Mouse (Mus musculus) thymus, adult 2 months (tissue): Measurements from ENCODE around the gene Rps11. TPM values are rescaled to one million over a fixed set of nuclear protein-coding genes. Genes with fewer than 3 reads are reported as not detected.
A peak's percentile ranks its signal among the peaks of the same experiment; 100 is the strongest.

Source experiments
- DNase-seq: peaks from one replicate; pipeline ENCODE4 v3.0.0; 2021
- H3K27ac ChIP-seq: fragments of 200-500 bp; 2 replicates; pipeline ENCODE4 v1.5.1; 2012; ENCODE audit warnings: low read length, control low read depth; ENCODE audit not compliant: control insufficient read depth, insufficient read depth
- H3K27me3 ChIP-seq: fragments of 200-500 bp; 2 replicates; pipeline ENCODE4 v1.6.1; 2012; ENCODE audit warnings: mild to moderate bottlenecking, low read length, moderate library complexity, mixed read lengths; ENCODE audit not compliant: control insufficient read depth, insufficient read depth
- H3K36me3 ChIP-seq: fragments of 200-500 bp; 2 replicates; pipeline ENCODE4 v1.6.1; 2012; ENCODE audit warnings: mild to moderate bottlenecking, low read length, moderate library complexity; ENCODE audit not compliant: control insufficient read depth, insufficient read depth
- H3K4me1 ChIP-seq: fragments of 200-500 bp; replicated peaks from 2 replicates; pipeline ENCODE4 v1.6.1; 2012; ENCODE audit warnings: low read length; ENCODE audit not compliant: control insufficient read depth, insufficient read depth
- H3K4me3 ChIP-seq: fragments of 200-500 bp; 2 replicates; pipeline ENCODE4 v1.5.1; 2012; ENCODE audit warnings: mild to moderate bottlenecking, low read length, control low read depth, moderate library complexity; ENCODE audit not compliant: control insufficient read depth, insufficient read depth
- CTCF ChIP-seq: fragments of 200-500 bp; IDR thresholded peaks from 2 replicates; pipeline ENCODE4 v1.5.1; 2012; ENCODE audit warnings: mild to moderate bottlenecking, control low read depth, low read length, moderate library complexity, borderline replicate concordance; ENCODE audit not compliant: control insufficient read depth, poor library complexity, insufficient read depth; ENCODE audit errors: extremely low read depth
- POLR2A ChIP-seq: fragments of 200-500 bp; IDR thresholded peaks from 2 replicates; pipeline ENCODE4 v1.6.1; 2012; ENCODE audit warnings: mild to moderate bottlenecking, low read length, control low read depth, moderate library complexity; ENCODE audit not compliant: control insufficient read depth, poor library complexity, insufficient read depth; ENCODE audit errors: extremely low read depth
- WGBS: fragments of 180-500 bp; shearing (Covaris S2); methylation state at CpG from one replicate; pipeline ENCODE4 v1.1.7; 2018; 5-methylcytosine and 5-hydroxymethylcytosine counted together
- polyA plus RNA-seq: library from polyadenylated mRNA; depleted of rRNA; stranded (reverse); fragments of >200 nt; gene quantifications from 2 replicates; pipeline ENCODE4 v1.2.3, GENCODE M21; 2012

Gene Rps11
- polyA plus RNA-seq, 1 experiment: 343 TPM

GRCm38 (mm10) chr7:45107052-45107645 is 17.1 kb downstream of the Rps11 start:
- no peaks in the 10 kb centered on the region for H3K27me3 ChIP-seq
- H3K36me3 ChIP-seq: no peaks in the 10 kb centered on the region
- WGBS: 37% methylated on average over 5 of the region's 5 CpGs
- no peak overlapping the region for H3K27ac ChIP-seq
- TF ChIP-seq CTCF: no peak
- no peak for TF ChIP-seq POLR2A
- H3K4me1 ChIP-seq: peaks cover 6% of the 10 kb centered on the region; the same call in 1 of the 2 replicates
- H3K4me3 ChIP-seq: no peak overlapping the region
- DNase-seq: no peak

- Histone ChIP-seq H3K4me1 (peaks cover 6% of the 10 kb centered on the region; the same call in 1 of the 2 replicates), H3K36me3 (no peaks in the 10 kb centered on the region), H3K27ac (no peak overlapping the region; the same call in 1 of the 2 replicates), H3K27me3 (no peaks in the 10 kb centered on the region), H3K4me3 (no peak overlapping the region)
- no peak for DNase-seq
- TF ChIP-seq CTCF: no peak
- no peak for TF ChIP-seq POLR2A
- 73% methylated on average over 6 of the region's 6 CpGs for WGBS
Observed at GRCm38 (mm10) chr7:45106441-45106840, 17.8 kb downstream of the Rps11 start.

DNA sequence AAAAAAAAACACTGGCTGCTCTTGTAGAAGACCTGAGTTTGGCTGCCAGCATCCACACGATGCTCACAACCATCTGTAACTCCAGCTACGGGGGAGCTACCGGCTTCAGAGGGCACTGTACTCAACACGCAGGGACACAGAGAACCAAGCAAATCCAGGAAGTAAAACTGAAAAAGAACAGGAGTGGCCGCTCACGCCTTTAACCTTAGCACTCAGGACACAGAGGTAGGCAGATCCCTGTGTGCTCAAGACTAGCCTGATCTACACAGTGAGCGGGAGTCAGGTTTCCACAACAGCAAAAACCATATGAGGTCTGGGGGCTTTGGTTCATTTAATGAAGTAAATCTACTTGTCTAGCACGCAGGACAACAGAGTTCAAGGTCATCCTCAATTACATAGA is 18.7 kb downstream of the Rps11 start:
- TF ChIP-seq CTCF (no peak), POLR2A (no peak)
- H3K36me3 ChIP-seq: no peaks in the 10 kb centered on the region
- DNase-seq: no peak
- H3K27ac ChIP-seq: no peak overlapping the region
- no peaks in the 10 kb centered on the region for H3K27me3 ChIP-seq
- H3K4me3 ChIP-seq: no peak overlapping the region
- WGBS: 91% methylated on average over 8 of the region's 8 CpGs
- peaks cover 4% of the 10 kb centered on the region; the same call in 1 of the 2 replicates for H3K4me1 ChIP-seq

DNA sequence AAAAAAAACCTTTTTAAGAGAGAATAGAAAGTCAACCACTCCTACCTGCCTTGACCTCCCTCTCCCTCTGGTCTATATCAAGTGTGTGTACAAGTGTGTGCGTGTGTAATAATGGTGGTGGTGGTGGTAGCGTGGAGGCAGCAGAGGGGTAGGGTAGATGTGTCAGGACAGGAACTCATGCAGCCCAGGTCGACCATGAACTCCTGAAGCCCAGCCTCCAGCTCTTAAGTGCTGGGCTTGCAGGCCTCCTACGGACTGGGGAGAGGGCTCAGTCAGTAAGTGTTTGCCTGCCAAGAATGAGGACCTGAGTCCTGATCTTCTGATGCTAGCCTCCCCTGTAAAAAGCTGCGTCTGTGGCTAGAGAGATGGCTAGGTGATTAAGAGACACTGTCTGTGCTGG is 19.3 kb downstream of the Rps11 start:
- H3K27me3 ChIP-seq: no peaks in the 10 kb centered on the region
- no peak overlapping the region for H3K27ac ChIP-seq

DNA sequence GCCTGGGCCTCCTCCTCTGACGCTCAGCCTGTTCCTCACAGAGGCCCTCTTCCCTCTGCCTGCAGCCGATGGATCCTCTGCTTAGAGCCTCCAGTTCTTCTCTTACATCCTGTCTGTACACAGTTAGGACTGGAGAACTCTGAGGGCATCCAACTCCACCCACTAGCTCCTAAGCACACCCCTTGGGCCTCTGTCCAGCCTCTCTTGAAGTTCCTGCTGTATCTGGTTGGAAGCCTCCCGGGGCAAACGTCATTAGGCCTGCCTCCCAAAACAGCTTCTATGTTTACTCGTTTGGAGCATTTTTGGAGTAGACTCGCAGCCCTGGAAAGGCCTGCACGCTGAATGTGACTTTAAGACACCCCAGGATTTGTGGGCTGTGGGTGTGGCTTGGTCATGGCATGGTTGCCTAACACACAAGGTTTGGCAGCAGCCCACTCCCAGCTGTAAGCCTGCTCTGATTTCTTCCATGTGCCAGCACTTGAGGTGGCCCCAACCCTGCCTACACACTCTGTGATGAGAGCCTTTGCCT is 20.5 kb downstream of the Rps11 start, which contains the start of gene Fcgrt:
TSS of gene Fcgrt (minus strand) at position 200 of the 529 bp plus-strand sequence.
- Histone ChIP-seq H3K36me3 (no peaks in the 10 kb centered on the region), H3K4me1 (0 out of 2 replicates have a peak, but pooled peaks cover 2% of the 10 kb centered on the region), H3K27ac (no peak within 1 kb of the TSS), H3K27me3 (no peaks in the 10 kb centered on the region), H3K4me3 (no peak within 1 kb of the TSS)
- no peak for TF ChIP-seq CTCF
- TF ChIP-seq POLR2A: 0 out of 2 replicates have a peak, but pooled peaks have one; percentile 8
- WGBS: 62% methylated on average over 7 of the region's 7 CpGs
- no peak for DNase-seq

More for the DNA sequence above, 19.3 kb downstream of the Rps11 start:
- no peak overlapping the region for H3K4me3 ChIP-seq
- DNase-seq: no peak
- no peak for TF ChIP-seq CTCF
- no peak for TF ChIP-seq POLR2A
- H3K36me3 ChIP-seq: no peaks in the 10 kb centered on the region
- WGBS: 87% methylated on average over 5 of the region's 5 CpGs
- H3K4me1 ChIP-seq: peaks cover 2% of the 10 kb centered on the region; the same call in 1 of the 2 replicates

- no peak for TF ChIP-seq POLR2A
- no peak for TF ChIP-seq CTCF
- Histone ChIP-seq H3K36me3 (no peaks in the 10 kb centered on the region), H3K4me3 (no peak overlapping the region), H3K4me1 (0 out of 2 replicates have a peak, but pooled peaks cover 2% of the 10 kb centered on the region), H3K27ac (no peak overlapping the region), H3K27me3 (no peaks in the 10 kb centered on the region)
- no peak for DNase-seq
- WGBS: 89% methylated on average over 9 of the region's 9 CpGs
Observed at GRCm38 (mm10) chr7:45102940-45103585, 21.2 kb downstream of the Rps11 start.

DNA sequence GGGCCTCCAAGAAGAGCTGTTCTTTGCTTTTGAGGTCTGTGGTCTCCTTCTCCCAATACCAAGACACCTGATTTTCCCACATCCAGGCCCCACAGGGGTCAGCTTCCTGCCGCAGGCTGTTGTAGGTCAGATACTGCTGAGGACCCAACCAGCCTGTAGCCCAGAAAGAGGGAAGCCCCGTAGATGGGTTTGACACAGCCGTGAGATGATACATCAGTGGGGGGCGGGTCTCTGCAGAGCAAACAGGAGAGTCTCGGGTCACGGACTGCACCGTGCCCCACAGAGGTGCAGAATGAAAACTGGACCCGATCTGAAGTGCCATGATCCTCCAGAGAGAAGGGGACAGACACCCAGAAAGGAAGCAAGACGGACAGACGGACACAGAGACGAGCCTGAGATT is 21.8 kb downstream of the Rps11 start:
- TF ChIP-seq CTCF (no peak), POLR2A (no peak)
- DNase-seq: no peak
- Histone ChIP-seq H3K4me1 (0 out of 2 replicates have a peak, but pooled peaks cover 2% of the 10 kb centered on the region), H3K27me3 (no peaks in the 10 kb centered on the region), H3K36me3 (no peaks in the 10 kb centered on the region), H3K4me3 (no peak overlapping the region), H3K27ac (no peak overlapping the region)
- 66% methylated on average over 11 of the region's 11 CpGs for WGBS
